Mouse (Mus musculus) kidney, adult 18-20 months (tissue): ENCODE results near the gene Aqp1.
A peak's percentile ranks its signal among the peaks of the same experiment; 100 is the strongest.

Experiments
- DNase-seq: peaks from one replicate; pipeline ENCODE4 v3.0.0; 2021

Gene Aqp1

GRCm38 (mm10) chr6:55332100-55332772 lies 4.0 kb upstream of the Aqp1 start:
- DNase-seq, result no peak

DNA sequence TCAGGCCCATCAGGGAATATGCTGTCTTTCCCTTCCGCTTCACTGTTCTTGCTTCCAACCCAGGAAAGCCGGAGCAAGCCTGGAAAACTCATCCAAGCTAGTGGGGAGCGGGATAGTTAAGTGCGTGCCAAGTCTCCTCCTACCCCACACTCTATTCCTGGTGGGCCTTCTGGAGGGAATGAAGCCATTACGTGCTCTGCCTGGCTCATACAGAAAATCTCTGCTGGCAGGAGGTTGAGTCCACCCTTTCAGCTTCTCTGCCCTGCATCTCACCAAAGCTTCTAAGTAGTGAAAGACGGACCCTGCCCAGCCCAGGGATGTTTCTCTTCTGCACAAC lies 3.5 kb upstream of the Aqp1 start:
- no peak for DNase-seq

- DNase-seq, result no peak
These were observed 1.0 kb downstream of the Aqp1 start for GRCm38 (mm10) chr6:55337242-55337641.

GRCm38 (mm10) chr6:55338077-55338476 lies 1.8 kb downstream of the Aqp1 start:
- peak; percentile 83 for DNase-seq

DNA sequence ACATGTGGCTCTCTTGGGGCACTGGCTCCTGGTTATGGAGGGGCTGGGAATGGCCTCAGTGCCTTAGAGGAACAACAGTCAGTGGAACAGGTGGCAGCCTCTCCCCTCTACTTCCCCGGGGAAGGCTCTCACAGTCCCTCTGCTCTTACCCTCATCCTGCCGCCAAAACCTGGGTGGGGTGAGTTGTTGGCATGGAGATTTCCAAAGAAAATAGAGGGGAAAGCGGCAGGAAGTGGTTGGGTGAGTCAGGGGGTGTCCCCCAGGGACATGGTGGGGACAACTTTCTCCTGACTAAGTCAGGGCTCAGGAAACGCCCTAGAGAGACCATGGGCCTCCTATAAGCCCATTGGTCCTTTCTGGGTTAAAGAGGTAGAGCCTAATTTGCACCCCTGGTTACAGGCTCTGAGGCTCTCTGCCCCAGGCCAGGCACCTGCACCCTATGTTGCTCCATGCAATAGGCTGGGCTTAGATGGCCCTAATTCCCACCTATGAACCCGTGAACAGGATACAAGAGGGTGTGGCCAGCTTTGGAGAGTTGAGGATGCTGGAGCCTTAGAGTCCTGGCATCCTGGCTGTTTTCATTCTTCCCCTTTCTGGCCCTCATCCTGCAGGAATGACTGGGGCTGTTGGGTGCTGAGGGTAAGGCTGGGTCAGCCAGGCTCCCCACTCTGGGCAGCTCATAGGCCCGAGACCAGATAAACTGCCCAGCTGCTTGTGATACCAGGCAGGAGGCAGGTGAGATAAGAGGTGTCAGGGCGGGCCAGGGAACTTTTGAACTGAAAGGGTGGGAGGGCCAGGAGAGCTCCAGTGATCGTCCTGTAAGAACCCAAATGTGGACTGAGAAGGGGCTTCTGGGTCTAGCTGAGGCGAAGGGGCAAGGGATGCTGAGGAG lies 2.9 kb downstream of the Aqp1 start:
- DNase-seq, result no peak

DNA sequence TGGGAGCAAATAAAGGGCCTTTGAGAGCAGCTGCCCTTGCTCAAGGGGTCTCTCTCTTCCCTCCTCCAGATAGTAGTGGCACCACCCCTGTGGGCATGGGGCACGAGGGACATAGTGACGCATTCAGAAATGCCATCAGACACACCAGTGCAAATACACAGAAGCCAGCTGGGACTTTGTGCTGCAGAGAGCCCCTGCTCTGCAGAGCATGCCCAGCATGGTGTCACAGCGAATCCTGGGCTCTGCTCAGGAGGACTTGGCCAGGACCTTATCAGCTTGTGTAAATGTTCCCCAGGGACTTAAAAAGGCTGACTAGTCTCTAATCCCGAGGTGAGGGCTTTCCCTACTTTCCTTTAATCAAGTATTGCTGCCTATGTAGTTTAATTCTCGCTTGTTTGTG lies 5.5 kb downstream of the Aqp1 start:
- peak; percentile 6 for DNase-seq

DNA sequence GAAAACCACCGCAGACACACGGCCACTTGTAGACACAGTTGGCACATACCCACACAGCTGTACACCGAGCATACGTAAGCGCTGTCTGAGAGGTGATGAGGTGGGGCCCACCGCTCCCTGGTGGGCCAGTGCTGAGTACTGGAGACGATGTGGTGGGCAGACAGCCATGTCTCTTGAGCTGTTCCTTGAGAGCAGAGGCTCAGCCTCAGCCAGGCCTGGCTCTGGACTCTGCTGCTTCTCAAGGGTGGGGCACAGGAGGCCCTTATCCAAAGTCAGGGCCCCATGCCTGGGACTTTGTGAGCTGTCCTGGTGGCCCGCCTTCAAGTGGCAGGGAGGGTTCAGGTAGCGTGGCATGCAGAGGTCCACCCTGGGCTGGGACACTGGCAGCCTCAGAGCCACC lies 6.1 kb downstream of the Aqp1 start:
- peak; percentile 6 for DNase-seq

- peak; percentile 3 for DNase-seq
These were observed 7.2 kb downstream of the Aqp1 start for GRCm38 (mm10) chr6:55343446-55343845.

DNA sequence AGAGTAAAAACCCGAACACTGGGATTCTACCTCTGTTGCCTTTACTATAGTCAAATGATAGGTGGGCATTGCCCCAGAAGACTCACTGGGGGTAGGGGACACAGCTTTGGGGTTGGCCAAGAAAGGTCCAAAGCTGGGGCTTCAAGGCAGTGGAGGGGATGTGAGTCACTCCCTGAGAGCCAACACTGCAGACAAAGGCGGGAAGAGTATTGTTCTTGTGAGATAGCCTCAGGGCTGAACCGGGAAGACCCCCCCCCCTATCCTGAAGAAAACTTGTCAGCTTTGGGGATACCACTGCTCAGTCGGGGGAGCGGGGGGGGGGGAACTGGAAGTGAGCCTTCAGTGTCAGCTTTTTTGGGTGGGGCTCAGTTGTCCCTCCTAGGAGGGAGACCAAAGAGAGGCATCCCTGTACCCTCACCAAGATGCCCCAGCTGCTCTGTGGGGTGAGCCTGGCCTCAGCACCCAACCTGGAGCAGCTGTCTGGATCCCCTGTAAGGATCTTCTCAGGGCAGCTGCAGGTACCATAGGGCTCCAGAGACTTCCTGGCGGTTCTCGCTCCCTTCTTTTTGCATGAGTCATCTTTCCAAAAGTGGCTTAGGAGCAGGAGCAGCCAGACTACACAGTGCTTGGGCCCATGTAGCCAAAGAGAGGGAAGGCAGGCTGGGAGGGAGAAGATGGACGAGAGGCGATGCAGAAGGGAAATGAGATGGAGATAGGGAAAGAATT lies 8.2 kb downstream of the Aqp1 start:
- DNase-seq, result no peak

DNA sequence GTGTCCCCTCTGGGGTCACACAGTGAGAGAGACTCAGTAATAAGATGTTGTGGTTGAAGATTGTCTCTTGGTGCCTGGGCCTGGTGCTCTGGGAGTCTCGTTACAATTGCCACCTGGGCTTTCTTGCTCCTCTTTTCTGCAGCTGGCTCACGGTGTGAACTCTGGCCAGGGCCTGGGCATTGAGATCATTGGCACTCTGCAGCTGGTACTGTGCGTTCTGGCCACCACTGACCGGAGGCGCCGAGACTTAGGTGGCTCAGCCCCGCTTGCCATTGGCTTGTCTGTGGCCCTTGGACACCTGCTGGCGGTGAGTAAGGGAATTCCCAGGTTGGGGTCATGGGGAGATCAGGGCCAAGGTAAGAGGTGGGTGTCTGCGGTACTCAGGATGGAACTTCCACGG lies 9.0 kb downstream of the Aqp1 start:
- DNase-seq, result peak; percentile 17

GRCm38 (mm10) chr6:55346491-55346890 lies 10.3 kb downstream of the Aqp1 start:
- DNase-seq, result no peak

DNA sequence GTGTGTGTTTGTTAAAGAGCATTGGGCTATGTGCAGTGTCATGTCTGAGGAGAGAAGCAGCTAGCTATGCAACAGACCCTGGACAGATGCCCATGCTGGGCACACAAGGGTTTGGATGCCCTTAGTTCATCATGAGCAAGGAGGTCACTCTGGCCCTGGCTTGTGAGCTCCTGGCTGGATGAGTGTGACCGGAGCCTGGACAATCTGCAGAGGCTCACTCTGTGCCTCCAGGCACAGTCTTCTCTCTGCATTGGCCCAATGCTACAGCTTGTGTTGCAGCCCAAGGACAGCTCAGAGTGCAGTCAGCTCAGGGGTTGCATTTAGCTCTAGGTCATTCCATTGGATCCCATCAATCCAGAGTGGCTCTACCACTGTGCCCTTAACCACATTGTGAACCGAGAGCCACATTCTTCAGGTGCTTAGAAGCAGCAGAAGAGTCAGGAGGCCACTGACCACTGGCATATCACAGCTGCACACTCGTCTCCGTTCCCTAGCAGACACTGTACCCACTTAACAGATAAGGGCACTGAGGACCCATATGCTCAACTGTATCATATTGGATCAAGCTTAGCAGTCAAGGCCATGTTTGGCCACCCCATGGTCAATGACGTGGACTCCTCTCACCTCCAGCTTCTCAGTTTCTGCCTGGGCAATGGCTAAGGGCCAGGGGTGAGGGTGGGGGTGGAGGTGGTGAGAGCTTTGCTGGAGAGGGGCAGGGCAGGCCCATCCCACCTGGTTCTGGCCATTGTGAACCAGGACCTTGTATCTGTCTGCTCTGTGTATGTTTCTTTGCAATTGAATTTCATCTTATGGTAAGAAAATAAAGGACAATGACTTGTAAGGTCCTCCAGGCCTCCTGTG lies 11.7 kb downstream of the Aqp1 start:
- DNase-seq, result peak; percentile 13

GRCm38 (mm10) chr6:55349231-55349630 lies 13.0 kb downstream of the Aqp1 start:
- DNase-seq, result no peak

GRCm38 (mm10) chr6:55350383-55350952 lies 14.2 kb downstream of the Aqp1 start:
- peak; percentile 19 for DNase-seq

GRCm38 (mm10) chr6:55351712-55352111 lies 15.5 kb downstream of the Aqp1 start:
- DNase-seq, result peak; percentile 49

DNA sequence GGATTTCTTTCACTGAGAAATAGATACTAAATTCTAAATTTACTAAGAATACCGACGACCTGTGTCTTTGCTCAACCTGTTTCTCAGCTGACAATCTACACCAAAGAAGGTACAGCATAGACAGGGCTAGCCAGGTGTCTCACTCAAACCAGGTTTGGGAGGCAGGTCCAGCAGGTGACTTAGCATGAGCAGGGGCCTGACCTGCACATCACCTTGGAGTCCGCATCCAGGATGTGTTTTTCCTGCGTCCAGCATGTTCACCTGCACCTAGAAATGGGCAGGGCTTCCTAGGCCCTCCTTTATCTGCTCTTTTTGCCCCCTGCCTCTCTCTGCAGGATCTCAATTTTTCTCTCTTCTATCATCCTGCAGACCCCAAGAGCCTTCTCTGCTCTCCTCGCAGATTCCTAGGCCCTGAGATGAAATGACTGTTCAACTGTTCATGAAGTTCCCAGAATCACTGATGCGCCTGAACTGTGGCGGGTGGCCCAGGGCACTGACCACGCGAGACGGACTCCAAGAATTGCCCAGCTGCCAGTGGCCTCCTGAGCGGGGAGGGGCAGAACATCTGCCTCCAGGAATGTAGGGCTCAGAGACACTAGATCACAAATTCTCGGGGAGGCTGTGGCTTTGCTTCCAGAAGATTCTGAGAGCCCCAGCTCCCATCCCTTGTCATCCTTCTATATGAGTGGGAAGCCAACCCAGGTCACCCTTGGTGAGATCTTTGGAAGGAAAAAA lies 17.6 kb downstream of the Aqp1 start:
- DNase-seq, result peak; percentile 24

GRCm38 (mm10) chr6:55354456-55355117 lies 18.4 kb downstream of the Aqp1 start:
- DNase-seq, result no peak

GRCm38 (mm10) chr6:55355575-55355974 lies 19.3 kb downstream of the Aqp1 start:
- DNase-seq, result no peak

DNA sequence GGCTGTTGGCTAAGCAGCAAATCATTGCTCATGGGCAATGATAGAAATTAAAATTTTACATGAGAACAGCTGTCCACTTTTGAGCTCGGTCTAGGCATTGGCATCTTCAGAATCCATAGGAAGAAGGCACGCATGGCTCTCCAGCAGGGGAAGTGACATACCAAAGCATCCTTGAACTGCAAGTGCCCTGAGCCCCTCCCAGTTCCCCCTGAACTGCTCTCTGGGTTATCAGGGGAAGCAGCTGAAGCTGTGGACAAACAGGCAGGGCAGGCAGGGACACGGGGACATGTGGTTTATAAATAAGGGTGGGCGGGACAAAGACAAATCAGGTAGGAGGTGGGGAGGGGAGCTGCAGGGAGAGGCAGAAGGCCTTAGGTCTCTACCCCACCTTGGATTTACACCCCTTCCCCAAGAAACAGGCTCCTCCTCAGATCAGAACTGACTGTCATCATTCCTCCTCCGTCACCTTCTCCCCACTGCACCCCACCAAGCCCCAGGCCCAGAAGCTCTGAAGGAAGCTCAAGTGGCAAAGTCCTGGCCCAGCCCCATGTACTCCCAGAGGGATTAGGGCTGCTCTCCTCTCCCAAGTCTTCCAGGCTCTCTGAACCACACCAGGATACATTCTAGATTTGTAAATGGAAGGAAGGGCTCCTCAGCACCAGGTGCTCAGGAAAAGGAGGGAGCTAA lies 19.9 kb downstream of the Aqp1 start:
- DNase-seq, result no peak

DNA sequence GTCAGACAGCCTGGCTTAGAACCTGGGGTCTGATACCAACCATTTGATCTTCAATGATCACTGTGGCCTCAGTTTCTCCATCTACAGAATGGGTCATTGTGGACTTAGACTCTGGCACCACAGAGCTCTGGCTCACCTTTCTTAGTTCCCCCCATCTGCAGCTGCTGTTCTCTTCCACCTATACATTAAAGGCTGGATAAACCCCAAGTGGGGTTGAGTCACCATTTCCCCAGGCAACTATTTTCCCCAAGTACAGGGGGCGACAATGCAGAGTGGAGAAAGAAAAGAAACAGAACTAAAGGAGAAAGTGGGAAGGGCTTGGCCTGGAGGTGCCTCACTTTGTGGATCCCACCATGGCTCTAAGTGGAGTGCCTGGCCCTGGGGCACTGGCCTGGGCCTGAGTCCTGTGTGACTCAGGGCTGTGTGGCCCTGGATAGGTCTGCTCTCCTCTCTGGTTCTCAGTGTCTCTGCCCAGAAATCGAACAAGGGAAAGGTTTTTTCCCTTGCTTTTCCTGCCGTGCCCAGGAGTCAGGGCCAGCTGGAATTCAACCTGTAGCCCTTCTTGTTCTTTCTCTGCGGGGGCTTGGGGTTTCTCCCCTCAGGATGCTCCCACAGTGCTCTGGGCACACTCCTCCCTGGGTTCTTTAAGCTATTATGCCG lies 20.9 kb downstream of the Aqp1 start:
- DNase-seq, result no peak
